Mouse (Mus musculus): ENCODE results near the gene Klhl2.

DNA sequence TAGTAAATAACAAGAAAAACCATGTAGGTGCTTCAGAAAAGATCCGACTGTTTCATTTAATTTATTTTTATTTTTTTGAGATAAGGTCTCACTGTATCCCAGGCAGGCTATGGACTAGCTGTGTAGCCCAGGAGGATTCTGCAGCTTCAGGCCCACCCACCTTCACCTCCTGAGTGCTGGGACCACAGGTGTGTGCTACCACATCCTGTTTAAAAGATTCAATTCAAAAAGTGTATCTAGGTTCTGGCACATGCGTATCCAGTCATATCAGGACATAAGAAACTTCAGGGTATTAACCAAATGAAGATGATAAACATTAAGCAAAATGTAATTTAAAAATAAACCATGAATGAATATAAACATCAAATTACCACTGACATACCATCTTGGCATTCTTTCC, 126.6 kb downstream of the Klhl2 start:
- TF ChIP-seq CTCF (IDR thresholded peaks at IDR 0.05; ENCODE audit: low read depth, low read length) (no peak), POLR2A (IDR thresholded peaks at IDR 0.05; ENCODE audit: borderline replicate concordance, low read depth, low read length) (no peak)

All from bone marrow macrophage, adult 2 months (primary cell).